Mouse (Mus musculus): ENCODE results near the gene Phf21b. TPM values are rescaled to one million over a fixed set of nuclear protein-coding genes. Genes with fewer than 3 reads are reported as not detected.

The Phf21b gene
- polyA plus RNA-seq, 1 experiment from 2014 or later = 1.2 TPM

DNA sequence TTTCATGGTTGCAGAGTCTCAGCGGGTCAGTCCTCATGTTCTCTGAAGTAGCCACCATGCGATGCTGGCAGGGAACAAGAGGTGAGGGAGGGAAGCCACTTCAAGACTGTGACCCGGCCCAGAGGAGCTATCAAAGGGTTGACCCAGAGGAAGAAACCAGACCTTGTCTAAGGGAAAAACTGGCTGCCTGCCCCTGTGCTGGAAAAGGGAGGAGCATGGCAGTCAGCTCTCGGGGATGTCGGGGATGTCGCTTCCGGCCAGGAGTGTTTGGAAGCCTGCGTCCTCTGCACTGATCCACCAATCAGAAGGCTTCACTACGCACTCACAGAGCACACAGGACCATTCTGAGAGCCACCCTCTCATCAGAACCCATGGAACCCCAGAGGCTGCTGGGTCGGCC is 12.8 kb downstream of the Phf21b start:
- Histone ChIP-seq H3K9ac (no peak overlapping the region), H3K36me3 (no peaks in the 10 kb centered on the region), H3K27me3 (no peaks in the 10 kb centered on the region), H3K9me3 (replicated peaks) (no peaks in the 10 kb centered on the region), H3K4me3 (replicated peaks) (no peak overlapping the region), H3K4me2 (replicated peaks) (no peak overlapping the region), H3K4me1 (no peaks in the 10 kb centered on the region), H3K27ac (replicated peaks) (no peak overlapping the region)
- no peak for ATAC-seq (ENCODE audit: insufficient number of reproducible peaks, low FRiP score, low TSS enrichment, low read depth)
- 78% methylated on average over 10 of the region's 10 CpGs for whole genome bisulfite sequencing

DNA sequence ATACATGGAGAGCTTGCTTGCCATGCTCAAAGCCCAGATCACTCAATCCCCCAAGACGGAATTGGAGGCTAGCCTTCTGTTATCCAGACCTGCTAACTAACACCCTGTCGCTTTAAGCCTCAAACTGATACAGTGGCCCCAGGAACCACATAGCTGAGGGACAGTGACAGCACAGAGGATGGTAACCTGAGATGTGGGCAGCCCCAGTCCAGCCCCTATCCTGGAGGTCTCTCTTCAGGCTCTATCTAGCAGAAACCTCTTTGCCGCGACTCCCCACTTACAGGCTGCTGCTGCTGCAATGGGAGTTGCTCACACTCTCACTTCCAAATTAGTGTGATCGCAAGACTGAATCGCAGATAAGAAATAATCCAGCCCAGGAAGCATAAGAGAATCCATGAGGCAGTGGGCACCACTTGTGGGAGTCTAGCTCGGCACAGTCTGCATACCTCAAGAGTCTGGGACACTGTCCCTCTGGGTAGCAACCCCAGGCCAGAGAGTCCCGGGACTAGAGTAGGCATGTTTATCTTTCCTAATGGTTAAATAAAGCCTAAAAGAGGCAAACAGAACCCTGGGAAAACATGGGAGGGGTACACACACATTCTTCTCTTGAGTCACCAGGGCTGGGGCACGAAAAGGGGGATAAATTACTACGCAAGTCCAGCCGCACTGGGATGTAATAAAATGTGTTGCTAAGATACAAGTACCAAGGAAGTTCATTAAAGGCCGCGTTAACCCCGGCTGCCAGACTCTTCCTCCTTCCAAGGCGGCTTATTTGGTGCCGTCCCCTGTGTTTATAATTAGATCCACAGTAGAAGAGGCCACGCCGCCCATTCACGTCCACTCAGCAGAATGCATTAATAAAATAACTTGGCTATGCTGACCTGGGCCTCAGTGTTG is 13.7 kb downstream of the Phf21b start:
- Histone ChIP-seq H3K27me3 (no peaks in the 10 kb centered on the region), H3K27ac (replicated peaks) (no peak overlapping the region), H3K4me2 (replicated peaks) (no peak overlapping the region), H3K4me3 (replicated peaks) (no peak overlapping the region), H3K9ac (no peak overlapping the region), H3K4me1 (no peaks in the 10 kb centered on the region), H3K36me3 (no peaks in the 10 kb centered on the region), H3K9me3 (replicated peaks) (no peaks in the 10 kb centered on the region)
- no peak for ATAC-seq (ENCODE audit: insufficient number of reproducible peaks, low FRiP score, low TSS enrichment, low read depth)
- 47% methylated on average over 19 of the region's 19 CpGs for WGBS

DNA sequence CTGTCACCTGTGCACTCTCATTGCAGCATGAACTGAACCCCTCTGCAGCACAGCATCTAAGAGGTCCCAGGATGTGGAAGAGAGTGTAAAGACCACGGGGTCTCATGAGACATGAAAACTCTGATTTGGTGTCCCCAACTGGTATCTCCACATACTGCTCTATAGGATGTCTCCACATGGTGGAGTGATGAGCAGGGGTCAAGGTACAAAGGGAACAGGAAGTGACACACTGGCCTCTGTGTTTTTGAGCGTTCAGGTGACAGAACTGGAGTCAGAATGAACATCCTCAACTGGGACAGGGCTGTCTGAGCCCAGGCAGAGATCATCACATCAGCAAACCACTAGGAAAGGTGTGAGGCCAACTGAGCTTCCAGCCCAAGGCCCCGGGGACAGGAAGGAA is 15.3 kb downstream of the Phf21b start:
- H3K27ac ChIP-seq (replicated peaks) = no peak overlapping the region

DNA sequence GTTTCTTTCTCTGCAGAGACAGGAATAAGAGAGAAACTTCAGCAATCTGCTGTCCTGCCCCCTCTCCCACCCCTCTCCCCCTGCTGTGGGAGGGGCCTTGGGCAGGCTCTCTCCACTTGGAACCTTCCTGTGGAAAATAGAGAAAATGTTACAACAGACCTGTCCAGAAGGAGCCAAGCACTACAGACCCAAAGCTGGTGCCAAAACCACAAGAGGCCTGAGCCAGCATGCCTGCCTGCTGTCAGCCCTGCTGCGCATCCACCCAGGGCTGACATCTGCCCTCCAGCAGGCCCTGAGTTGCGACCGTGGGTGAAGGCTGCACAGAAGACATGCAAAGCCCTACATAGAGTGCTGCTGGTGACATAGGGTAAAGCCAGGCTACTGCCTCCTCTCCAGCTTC is 16.3 kb downstream of the Phf21b start:
- no peak overlapping the region for H3K27ac ChIP-seq (replicated peaks)
- H3K4me1 ChIP-seq = no peaks in the 10 kb centered on the region
- 62% methylated on average over 3 of the region's 3 CpGs for WGBS
- no peaks in the 10 kb centered on the region for H3K36me3 ChIP-seq
- ATAC-seq (ENCODE audit: insufficient number of reproducible peaks, low FRiP score, low TSS enrichment, low read depth) = no peak
- no peaks in the 10 kb centered on the region for H3K27me3 ChIP-seq
- no peak overlapping the region for H3K9ac ChIP-seq
- no peak overlapping the region for H3K4me3 ChIP-seq (replicated peaks)
- no peaks in the 10 kb centered on the region for H3K9me3 ChIP-seq (replicated peaks)
- no peak overlapping the region for H3K4me2 ChIP-seq (replicated peaks)

More for the DNA sequence above, 15.3 kb downstream of the Phf21b start:
- ATAC-seq (ENCODE audit: insufficient number of reproducible peaks, low FRiP score, low TSS enrichment, low read depth) = no peak
- H3K36me3 ChIP-seq = no peaks in the 10 kb centered on the region
- no peaks in the 10 kb centered on the region for H3K27me3 ChIP-seq
- no peak overlapping the region for H3K9ac ChIP-seq
- no peaks in the 10 kb centered on the region for H3K4me1 ChIP-seq
- no peaks in the 10 kb centered on the region for H3K9me3 ChIP-seq (replicated peaks)
- WGBS = 68% methylated on average over 3 of the region's 3 CpGs
- no peak overlapping the region for H3K4me2 ChIP-seq (replicated peaks)
- H3K4me3 ChIP-seq (replicated peaks) = no peak overlapping the region

DNA sequence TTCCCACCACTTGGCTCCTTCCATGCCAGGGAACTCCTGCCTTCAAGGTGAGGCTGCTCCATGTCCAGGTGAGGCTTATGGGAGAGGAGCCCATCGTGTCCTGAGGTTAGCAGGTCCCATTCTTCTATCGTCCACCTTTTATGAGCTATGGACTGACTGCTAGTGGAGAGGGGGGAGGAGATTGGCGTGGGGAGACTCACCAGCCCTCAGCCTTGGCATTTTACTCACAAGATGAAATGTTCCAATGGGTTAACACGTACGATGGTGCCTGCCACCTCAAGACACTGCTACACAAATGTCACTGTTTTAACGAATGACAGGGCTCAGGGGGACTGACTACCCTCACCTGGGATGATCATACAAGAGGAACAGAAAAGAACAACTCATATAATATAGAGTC is 18.0 kb downstream of the Phf21b start:
- Histone ChIP-seq H3K9ac (no peak overlapping the region), H3K4me2 (replicated peaks) (no peak overlapping the region), H3K4me1 (no peaks in the 10 kb centered on the region), H3K4me3 (replicated peaks) (no peak overlapping the region), H3K27ac (replicated peaks) (no peak overlapping the region), H3K36me3 (no peaks in the 10 kb centered on the region), H3K27me3 (no peaks in the 10 kb centered on the region), H3K9me3 (replicated peaks) (no peaks in the 10 kb centered on the region)
- ATAC-seq (ENCODE audit: insufficient number of reproducible peaks, low FRiP score, low TSS enrichment, low read depth) = no peak
- 82% methylated on average over 6 of the region's 6 CpGs for WGBS

DNA sequence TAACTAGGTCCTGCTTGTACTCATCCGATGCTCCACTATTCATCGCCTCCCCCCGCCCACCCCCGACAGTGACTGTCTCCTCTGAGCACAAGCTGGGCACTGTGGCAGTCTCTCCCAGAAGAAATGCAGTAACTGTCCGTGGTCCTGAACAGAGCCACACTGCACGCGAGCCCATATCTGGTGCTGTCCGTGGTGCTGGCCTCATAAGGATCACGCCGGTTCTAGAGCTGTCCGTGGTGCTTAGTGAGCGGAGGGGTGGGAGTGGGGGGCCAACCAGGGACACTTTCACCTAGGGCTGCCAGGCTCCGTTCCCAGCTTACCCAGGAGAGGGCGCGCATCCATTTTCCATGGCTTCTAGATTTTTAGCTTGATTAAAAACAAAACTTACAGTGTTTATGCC is 26.4 kb downstream of the Phf21b start:
- Histone ChIP-seq H3K9ac (no peak overlapping the region), H3K4me2 (replicated peaks) (no peak overlapping the region), H3K27ac (replicated peaks) (no peak overlapping the region), H3K4me1 (no peaks in the 10 kb centered on the region), H3K36me3 (no peaks in the 10 kb centered on the region), H3K9me3 (replicated peaks) (no peaks in the 10 kb centered on the region), H3K4me3 (replicated peaks) (no peak overlapping the region), H3K27me3 (no peaks in the 10 kb centered on the region)
- peak; percentile 70; the same call in 1 of the 2 replicates for ATAC-seq (ENCODE audit: insufficient number of reproducible peaks, low FRiP score, low TSS enrichment, low read depth)
- WGBS = 3% methylated on average over 15 of the region's 15 CpGs

DNA sequence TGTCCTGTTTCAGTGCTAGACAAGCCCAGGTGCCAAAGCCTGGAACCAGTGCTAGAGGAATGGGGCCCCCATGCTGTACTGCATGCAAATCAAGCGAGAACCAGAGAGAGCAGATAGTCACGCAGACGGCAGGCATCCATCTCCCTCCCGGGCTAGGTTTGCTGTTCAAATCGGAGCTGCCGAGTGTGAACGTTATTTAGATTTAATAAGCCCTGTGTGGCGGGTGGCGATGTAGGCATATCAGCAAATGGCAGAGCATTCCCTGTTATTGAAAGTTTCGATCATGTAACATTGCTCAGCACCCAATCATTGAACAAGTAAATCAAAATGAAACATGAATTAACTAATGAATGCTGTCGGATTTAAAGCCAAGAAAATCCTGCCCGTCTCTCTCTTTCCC is 27.2 kb downstream of the Phf21b start:
- no peaks in the 10 kb centered on the region for H3K27me3 ChIP-seq
- no peaks in the 10 kb centered on the region for H3K36me3 ChIP-seq
- no peaks in the 10 kb centered on the region for H3K4me1 ChIP-seq
- H3K9ac ChIP-seq = no peak overlapping the region
- H3K4me2 ChIP-seq (replicated peaks) = no peak overlapping the region
- H3K4me3 ChIP-seq (replicated peaks) = no peak overlapping the region
- H3K9me3 ChIP-seq (replicated peaks) = no peaks in the 10 kb centered on the region
- no peak overlapping the region for H3K27ac ChIP-seq (replicated peaks)
- no peak for ATAC-seq (ENCODE audit: insufficient number of reproducible peaks, low FRiP score, low TSS enrichment, low read depth)
- 89% methylated on average over 12 of the region's 12 CpGs for WGBS

DNA sequence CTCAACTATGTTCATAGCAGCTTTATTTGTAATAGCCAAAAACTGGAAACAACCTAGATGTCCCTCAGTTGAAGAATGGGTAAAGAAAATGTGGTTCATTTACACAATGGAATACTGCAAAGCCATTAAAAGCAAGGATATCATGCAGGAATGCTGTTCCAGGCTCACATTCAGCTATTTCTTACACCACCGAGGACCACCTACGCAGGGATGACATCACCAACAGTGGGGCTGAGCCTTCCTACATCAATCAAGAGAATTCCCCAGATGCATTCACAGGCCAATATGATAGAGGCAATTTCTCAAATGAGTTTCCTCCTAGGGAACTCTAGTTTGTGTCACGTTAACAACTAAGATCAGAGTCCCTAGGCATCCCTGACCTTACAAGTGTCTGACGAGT is 32.8 kb downstream of the Phf21b start:
- Histone ChIP-seq H3K27ac (replicated peaks) (no peak overlapping the region), H3K27me3 (no peaks in the 10 kb centered on the region), H3K4me3 (replicated peaks) (no peak overlapping the region), H3K9ac (no peak overlapping the region), H3K4me2 (replicated peaks) (no peak overlapping the region), H3K4me1 (no peaks in the 10 kb centered on the region), H3K36me3 (no peaks in the 10 kb centered on the region), H3K9me3 (replicated peaks) (no peaks in the 10 kb centered on the region)
- ATAC-seq (ENCODE audit: insufficient number of reproducible peaks, low FRiP score, low TSS enrichment, low read depth) = no peak
- WGBS = 88% methylated on average over 4 of the region's 4 CpGs

DNA sequence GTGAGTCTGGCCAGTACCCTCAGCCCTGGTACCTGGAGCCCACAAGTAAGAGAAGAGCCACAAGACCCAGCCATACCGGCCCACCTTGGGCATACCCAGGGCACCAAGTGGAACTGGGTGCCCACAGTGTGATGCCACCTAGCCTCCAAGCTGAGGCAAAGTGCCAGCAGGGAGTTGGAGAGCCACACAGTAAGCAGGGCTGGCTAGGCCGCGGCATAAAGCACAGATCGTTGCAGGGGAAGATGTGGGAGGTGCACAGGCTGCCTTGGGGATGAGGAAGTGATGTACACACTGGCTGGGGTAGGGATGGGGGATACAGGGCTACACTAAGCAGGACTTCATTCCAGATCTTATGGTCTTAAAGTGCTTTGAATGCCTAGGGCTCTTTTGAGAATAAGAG is 35.0 kb downstream of the Phf21b start:
- Histone ChIP-seq H3K4me3 (replicated peaks) (no peak overlapping the region), H3K4me1 (no peaks in the 10 kb centered on the region), H3K27me3 (no peaks in the 10 kb centered on the region), H3K36me3 (no peaks in the 10 kb centered on the region), H3K9me3 (replicated peaks) (no peaks in the 10 kb centered on the region), H3K4me2 (replicated peaks) (no peak overlapping the region), H3K27ac (replicated peaks) (no peak overlapping the region), H3K9ac (no peak overlapping the region)
- no peak for ATAC-seq (ENCODE audit: insufficient number of reproducible peaks, low FRiP score, low TSS enrichment, low read depth)
- WGBS = 89% methylated on average over 4 of the region's 4 CpGs

DNA sequence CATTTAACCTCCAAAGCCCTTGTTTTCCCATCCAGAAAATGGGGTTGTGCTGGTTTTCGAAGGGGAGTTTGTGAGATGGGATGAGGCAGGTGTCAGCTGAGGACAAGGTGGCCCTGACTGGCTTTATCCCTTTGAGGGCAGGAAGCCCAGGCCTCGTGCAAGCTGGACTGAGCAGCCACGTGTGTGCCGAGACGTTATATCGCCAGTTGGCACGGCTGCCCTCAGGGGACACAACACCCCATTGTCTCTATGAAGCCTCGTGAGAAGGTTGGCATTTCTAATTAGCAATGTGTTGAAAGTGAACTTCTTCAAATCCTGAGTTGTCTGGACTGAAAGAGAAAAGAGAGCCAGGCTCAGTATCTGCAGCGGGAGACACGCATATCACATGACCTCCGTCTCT is 37.6 kb downstream of the Phf21b start:
- H3K36me3 ChIP-seq = no peaks in the 10 kb centered on the region
- H3K4me3 ChIP-seq (replicated peaks) = no peak overlapping the region
- no peaks in the 10 kb centered on the region for H3K4me1 ChIP-seq
- no peak overlapping the region for H3K27ac ChIP-seq (replicated peaks)
- 76% methylated on average over 11 of the region's 11 CpGs for WGBS
- no peak overlapping the region for H3K4me2 ChIP-seq (replicated peaks)
- H3K9me3 ChIP-seq (replicated peaks) = no peaks in the 10 kb centered on the region
- no peak for ATAC-seq (ENCODE audit: insufficient number of reproducible peaks, low FRiP score, low TSS enrichment, low read depth)
- H3K27me3 ChIP-seq = no peaks in the 10 kb centered on the region
- no peak overlapping the region for H3K9ac ChIP-seq

DNA sequence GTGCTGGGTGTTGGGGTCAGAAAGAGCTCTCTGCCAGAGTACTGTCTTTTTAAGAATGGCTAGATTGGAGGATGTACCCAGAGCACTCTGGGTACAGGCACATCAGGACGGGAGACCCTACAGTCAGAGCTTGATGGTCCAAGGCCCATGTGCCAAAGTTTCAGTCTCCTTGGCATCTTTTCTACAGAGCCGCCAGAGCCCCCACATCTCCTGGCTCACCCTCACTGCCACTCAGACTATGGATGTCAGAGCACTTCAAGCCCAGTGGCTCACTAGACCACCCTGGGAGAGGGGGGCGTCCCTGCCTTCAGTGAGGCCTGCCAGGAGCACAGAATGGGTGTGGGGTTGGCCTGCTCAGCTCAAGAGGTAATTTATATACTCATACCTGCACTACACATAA is 38.3 kb downstream of the Phf21b start:
- no peak for ATAC-seq (ENCODE audit: insufficient number of reproducible peaks, low FRiP score, low TSS enrichment, low read depth)
- WGBS = 81% methylated on average over 3 of the region's 3 CpGs
- Histone ChIP-seq H3K9ac (no peak overlapping the region), H3K4me3 (replicated peaks) (no peak overlapping the region), H3K9me3 (replicated peaks) (no peaks in the 10 kb centered on the region), H3K27ac (replicated peaks) (no peak overlapping the region), H3K27me3 (no peaks in the 10 kb centered on the region), H3K4me2 (replicated peaks) (no peak overlapping the region), H3K4me1 (no peaks in the 10 kb centered on the region), H3K36me3 (no peaks in the 10 kb centered on the region)

DNA sequence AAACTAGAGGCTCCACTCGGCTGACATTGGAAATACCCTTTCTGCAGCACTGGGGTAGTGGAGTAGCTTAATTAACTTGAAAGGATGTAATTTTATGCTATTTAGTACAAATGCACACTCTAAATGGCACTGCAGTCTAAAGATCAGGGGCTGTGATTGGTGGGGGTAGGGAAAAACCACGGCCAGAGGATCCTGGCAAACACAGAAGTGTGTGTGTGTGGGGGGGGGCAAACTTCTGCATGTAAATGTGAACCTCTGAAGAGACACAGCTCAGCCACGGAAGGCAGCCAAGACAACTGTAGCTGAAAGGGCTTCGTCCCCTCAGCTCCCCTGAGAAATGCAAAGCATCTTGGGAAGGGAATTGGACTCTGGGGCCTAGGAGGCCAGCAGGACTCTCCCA is 40.7 kb downstream of the Phf21b start:
- Histone ChIP-seq H3K27me3 (no peaks in the 10 kb centered on the region), H3K9me3 (replicated peaks) (no peaks in the 10 kb centered on the region), H3K4me2 (replicated peaks) (no peak overlapping the region), H3K4me1 (no peaks in the 10 kb centered on the region), H3K36me3 (no peaks in the 10 kb centered on the region), H3K4me3 (replicated peaks) (no peak overlapping the region), H3K9ac (no peak overlapping the region), H3K27ac (replicated peaks) (no peak overlapping the region)
- no peak for ATAC-seq (ENCODE audit: insufficient number of reproducible peaks, low FRiP score, low TSS enrichment, low read depth)
- WGBS = 32% methylated on average over 4 of the region's 4 CpGs
